Mouse (Mus musculus): ENCODE measurements around the gene Elk3. TPM values are rescaled to one million over a fixed set of nuclear protein-coding genes. Genes with fewer than 3 reads are reported as not detected.

Gene Elk3
- 10 to 100 TPM; 22.5 to 24.8 TPM for total RNA-seq (2023)

GRCm38 (mm10) chr10:93310721-93311411 lies at the start of gene Elk3:
Gene Elk3 (minus strand): TSS chr10:93311135.

Other genes with a start within 250 kb of the Elk3 start
- gene Cfap54, start 229.5 kb downstream of the Elk3 start, total RNA-seq (2023) = 1 to 10 TPM; 2.8 to 3.3 TPM
- gene Cdk17, start 150.3 kb downstream of the Elk3 start, total RNA-seq (2023) = 10 to 100 TPM; 52.8 to 54.8 TPM
- gene Lta4h, start 142.3 kb upstream of the Elk3 start, total RNA-seq (2023) = 100 to 1,000 TPM; 484 to 508 TPM
- 1 to 10 TPM; 7.1 to 8.4 TPM for gene Hal, start 177.6 kb upstream of the Elk3 start, total RNA-seq (2023)
- gene Amdhd1, start 228.9 kb upstream of the Elk3 start, total RNA-seq (2023) = not detected
- not detected for gene Ccdc38, start 229.5 kb upstream of the Elk3 start, total RNA-seq (2023)

Measured in neutrophil, adult 83 days (primary cell).